Mouse (Mus musculus) spleen, adult 2 months (tissue): ENCODE results near the gene Pde11a. TPM values are rescaled to one million over a fixed set of nuclear protein-coding genes. Genes with fewer than 3 reads are reported as not detected.
"Not testable (repeated sequence)": the region's sequence is repeated elsewhere in the genome, so short reads cannot be mapped to it uniquely, and the experiment has no call there.

Experiments
- DNase-seq, 2 experiments: peaks; one replicate each; pipeline versions ENCODE4 v3.0.0 to v3.0.0-alpha.2; 2012 to 2021; ENCODE audit warnings: low spot score in 2 of 2, low read depth in 1 of 2
- H3K27ac ChIP-seq: fragments of 200-500 bp; 2 replicates; pipeline ENCODE4 v1.5.1; 2012; ENCODE audit warnings: low read length, inconsistent platforms; ENCODE audit not compliant: insufficient read depth
- H3K27me3 ChIP-seq: fragments of 200-500 bp; 2 replicates; pipeline ENCODE4 v1.6.1; 2012; ENCODE audit warnings: mild to moderate bottlenecking, moderate library complexity, low read length, inconsistent platforms; ENCODE audit not compliant: control insufficient read depth, insufficient read depth
- H3K36me3 ChIP-seq: fragments of 200-500 bp; 2 replicates; pipeline ENCODE4 v1.6.1; 2012; ENCODE audit warnings: mild to moderate bottlenecking, low read length, inconsistent platforms; ENCODE audit not compliant: control insufficient read depth, insufficient read depth
- H3K4me1 ChIP-seq: fragments of 200-500 bp; 2 replicates; pipeline ENCODE4 v1.6.1; 2011; ENCODE audit warnings: inconsistent platforms; ENCODE audit not compliant: control insufficient read depth, insufficient read depth, insufficient read length
- H3K4me3 ChIP-seq: fragments of 200-500 bp; 2 replicates; pipeline ENCODE4 v1.5.1; 2011; ENCODE audit warnings: mild to moderate bottlenecking, inconsistent platforms; ENCODE audit not compliant: insufficient read depth, insufficient read length; ENCODE audit errors: extremely low read depth
- CTCF ChIP-seq: fragments of 200-500 bp; IDR thresholded peaks from 2 replicates; pipeline ENCODE4 v1.5.1; 2011; ENCODE audit warnings: mild to moderate bottlenecking, inconsistent platforms; ENCODE audit not compliant: insufficient read depth, insufficient read length, insufficient replicate concordance; ENCODE audit errors: extremely low read depth
- POLR2A ChIP-seq: fragments of 200-500 bp; IDR thresholded peaks from 2 replicates; pipeline ENCODE4 v1.6.1; 2011; ENCODE audit warnings: low read depth, low read length, inconsistent platforms
- WGBS: fragments of 180-500 bp; shearing (Covaris S2); methylation state at CpG from one replicate; pipeline ENCODE4 v1.1.7; 2018; 5-methylcytosine and 5-hydroxymethylcytosine counted together
- polyA plus RNA-seq: library from polyadenylated mRNA; depleted of rRNA; stranded (reverse); fragments of >200 nt; gene quantifications from 2 replicates; pipeline ENCODE4 v1.2.3, GENCODE M21; 2012

The Pde11a gene
- polyA plus RNA-seq, 1 experiment, result 0.26 TPM

DNA sequence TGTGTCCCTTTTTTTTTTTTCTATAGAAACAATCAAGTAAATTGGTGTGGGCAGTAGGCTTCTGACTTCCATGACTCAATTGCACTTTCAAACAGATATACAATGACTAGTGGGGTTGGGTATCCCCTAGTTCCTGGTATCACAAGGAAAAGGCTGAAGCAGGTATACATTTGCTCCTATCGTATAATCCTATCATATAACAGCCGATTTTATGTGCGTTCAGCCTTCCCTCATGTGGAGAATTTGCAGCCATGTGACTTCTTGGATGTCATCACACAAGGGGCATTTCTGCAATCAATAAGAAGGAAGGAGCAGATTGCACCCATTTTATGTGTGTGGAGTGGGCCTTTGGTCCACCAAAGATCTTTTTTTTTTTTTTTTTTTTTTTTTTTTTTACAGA, 355.5 kb downstream of the Pde11a start:
- Histone ChIP-seq H3K4me3 (no peak overlapping the region), H3K36me3 (no peaks in the 10 kb centered on the region), H3K27ac (no peak overlapping the region), H3K4me1 (no peaks in the 10 kb centered on the region), H3K27me3 (no peaks in the 10 kb centered on the region)
- 95% methylated on average over 3 of the region's 3 CpGs for whole genome bisulfite sequencing
- TF ChIP-seq CTCF, result no peak
- TF ChIP-seq POLR2A, result no peak
- DNase-seq, result no peak

DNA sequence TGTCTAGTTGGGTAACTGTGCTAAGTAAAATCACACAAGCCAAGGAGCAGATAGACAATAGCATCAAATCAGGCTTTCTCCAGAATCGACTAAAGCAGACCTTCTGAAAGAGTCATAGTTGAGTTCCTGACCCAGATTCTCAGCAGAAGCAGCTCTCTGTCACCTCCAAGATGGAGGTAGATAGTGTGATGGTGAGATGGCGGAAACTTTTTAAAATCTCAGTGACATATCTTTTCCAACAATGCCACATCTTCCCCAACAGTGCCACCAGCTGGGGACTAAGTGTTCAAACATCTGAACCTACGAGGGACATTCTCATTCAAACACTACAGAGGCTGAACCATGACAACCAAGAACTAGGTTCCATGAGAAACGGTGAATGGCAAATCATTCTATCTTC, 355.9 kb downstream of the Pde11a start:
- H3K27me3 ChIP-seq, result no peaks in the 10 kb centered on the region
- H3K4me1 ChIP-seq, result no peaks in the 10 kb centered on the region
- H3K27ac ChIP-seq, result no peak overlapping the region
- 94% methylated on average over 4 of the region's 4 CpGs for WGBS
- H3K36me3 ChIP-seq, result no peaks in the 10 kb centered on the region
- no peak overlapping the region for H3K4me3 ChIP-seq
- no peak for TF ChIP-seq POLR2A
- TF ChIP-seq CTCF, result no peak
- DNase-seq, result no peak

DNA sequence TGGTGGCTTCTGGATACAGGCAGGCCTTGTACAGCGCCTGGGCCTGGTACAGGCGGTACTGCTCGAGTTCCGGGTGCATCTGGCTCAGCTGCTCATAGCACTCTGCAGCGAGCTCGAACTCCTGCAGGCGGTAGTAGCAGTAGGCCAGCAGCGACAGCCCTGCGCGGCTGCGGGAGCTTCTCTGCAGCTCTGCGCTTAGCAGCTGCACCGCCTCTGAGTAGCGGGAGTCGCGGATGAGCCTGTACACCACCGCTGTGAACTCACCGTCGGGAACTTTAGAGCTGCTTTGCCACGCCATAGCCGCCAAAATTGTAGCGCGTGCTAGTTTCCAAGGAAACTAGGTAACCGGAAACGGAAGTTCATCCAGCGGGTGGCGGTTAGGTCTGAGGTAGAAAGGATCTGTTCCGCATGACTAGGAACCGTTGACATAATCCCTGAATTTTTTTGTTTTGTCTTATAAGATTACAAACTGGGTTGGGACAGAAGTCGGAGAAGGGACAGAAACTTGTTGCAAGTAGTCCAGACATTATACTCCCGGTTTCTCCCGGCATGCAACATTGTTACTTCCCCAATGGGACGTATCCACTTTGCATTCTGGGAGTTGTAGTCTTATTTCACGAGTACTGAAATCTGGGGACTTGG, 357.0 kb downstream of the Pde11a start, which contains the start of gene Ttc30a1:
Gene Ttc30a1 (minus strand): TSS at position 528 of the 642 bp plus-strand sequence.
- not testable (repeated sequence) for H3K27me3 ChIP-seq
- H3K27ac ChIP-seq, result peak within 1 kb of the TSS; percentile 36; the same call in 1 of the 2 replicates
- 5% methylated on average over 32 of the region's 34 CpGs for WGBS

DNA sequence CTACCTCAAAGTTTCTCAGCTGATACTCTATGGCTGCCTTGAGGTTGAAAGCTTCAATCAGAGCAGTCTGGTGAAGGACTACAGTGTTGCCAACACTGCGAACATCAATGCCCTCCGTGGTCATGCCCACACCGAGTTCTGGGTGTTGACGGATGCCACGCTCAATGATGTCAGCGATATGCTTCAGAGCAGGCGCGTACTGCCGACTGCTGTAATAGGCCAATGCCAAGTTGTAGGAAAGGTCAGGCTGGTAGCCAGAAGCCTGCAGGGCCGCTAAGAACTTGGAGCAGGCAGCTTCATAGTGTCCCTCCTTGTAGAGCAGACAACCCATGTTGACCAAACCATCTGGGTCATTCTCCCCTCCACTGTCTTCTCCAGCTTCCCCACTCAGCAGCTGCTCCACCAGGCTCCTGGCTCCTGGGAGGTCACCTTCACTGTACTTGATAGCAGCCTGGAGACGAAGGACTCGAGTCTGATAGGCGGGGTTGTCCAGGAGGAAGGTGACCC, 357.6 kb downstream of the Pde11a start:
- 97% methylated on average over 13 of the region's 13 CpGs for WGBS
- H3K27me3 ChIP-seq, H3K36me3 ChIP-seq, DNase-seq, H3K27ac ChIP-seq, H3K4me1 ChIP-seq: not testable (repeated sequence)
- peak overlapping the region; percentile 86; the same call in 1 of the 2 replicates for H3K4me3 ChIP-seq

More for the DNA sequence above, 357.0 kb downstream of the Pde11a start, which contains the start of gene Ttc30a1:
- H3K4me1 ChIP-seq, H3K36me3 ChIP-seq: not testable (repeated sequence)
- peak; percentile 58 to 64 for DNase-seq
- peak within 1 kb of the TSS; percentile 86 for H3K4me3 ChIP-seq

DNA sequence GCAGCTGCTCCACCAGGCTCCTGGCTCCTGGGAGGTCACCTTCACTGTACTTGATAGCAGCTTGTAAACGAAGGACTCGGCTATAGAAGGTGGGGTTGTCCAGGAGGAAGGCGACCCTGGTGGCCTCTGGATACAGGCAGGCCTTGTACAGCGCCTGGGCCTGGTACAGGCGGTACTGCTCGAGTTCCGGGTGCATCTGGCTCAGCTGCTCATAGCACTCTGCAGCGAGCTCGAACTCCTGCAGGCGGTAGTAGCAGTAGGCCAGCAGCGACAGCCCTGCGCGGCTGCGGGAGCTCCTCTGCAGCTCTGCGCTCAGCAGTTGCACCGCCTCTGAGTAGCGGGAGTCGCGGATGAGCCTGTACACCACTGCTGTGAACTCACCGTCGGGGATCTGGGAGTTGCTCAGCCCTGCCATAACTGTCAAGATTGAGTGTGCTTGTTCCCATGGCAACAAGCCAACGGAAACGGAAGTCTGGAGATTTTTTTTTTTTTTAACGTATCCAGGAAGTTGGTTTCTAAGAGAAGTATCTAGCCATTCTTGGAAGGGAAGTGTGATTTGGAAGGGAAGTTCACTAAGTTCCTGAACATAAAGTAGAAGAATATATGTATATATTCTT, 360.7 kb downstream of the Pde11a start, which contains the start of gene Ttc30a2:
Gene Ttc30a2 (minus strand): TSS at position 419 of the 617 bp plus-strand sequence.
- DNase-seq, H3K4me1 ChIP-seq, H3K4me3 ChIP-seq, H3K36me3 ChIP-seq, H3K27ac ChIP-seq, H3K27me3 ChIP-seq: not testable (repeated sequence)
- 63% methylated on average over 22 of the region's 24 CpGs for WGBS

DNA sequence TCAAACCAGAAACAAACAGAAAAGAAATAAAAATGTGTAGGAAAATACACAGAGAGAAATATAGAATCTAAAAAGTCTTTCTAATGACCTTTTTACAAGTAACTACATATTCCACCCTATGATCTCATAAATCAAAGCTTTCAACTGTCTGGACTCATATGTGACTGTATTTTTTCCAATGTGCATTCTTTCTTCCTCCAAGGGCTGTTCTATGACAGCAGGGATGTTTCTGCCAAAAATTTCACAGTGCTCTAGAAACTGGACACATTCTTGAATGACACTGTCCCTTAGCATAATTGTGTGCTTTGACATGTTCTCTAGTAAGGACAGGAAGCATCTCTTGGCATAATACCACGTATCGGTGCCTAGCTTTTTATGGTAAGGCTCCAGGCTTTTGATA, 362.5 kb downstream of the Pde11a start:
- H3K27ac ChIP-seq, H3K4me3 ChIP-seq, H3K4me1 ChIP-seq, H3K36me3 ChIP-seq, DNase-seq, H3K27me3 ChIP-seq: not testable (repeated sequence)
- WGBS, result 82% methylated on average over 2 of the region's 2 CpGs

DNA sequence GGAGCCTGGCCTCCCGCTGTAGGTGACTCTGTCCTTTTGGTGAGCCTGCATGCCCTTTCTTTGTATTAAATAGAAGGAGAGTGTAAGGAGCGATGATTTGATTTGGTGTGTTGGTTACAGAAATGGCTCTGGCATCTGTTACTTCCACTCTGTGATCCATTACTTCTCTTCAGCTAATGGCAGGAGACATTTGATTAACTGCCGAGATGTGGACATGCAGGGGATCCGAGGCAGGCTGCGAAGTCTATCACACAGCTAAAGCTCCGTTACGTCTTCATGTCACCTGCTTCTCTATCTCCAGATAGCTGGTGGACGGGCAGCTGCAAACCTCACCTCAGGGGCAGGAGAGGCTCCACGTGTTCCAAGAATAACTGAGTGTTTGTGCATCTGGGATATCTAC, 364.4 kb downstream of the Pde11a start:
- TF ChIP-seq CTCF (no peak), POLR2A (no peak)
- Histone ChIP-seq H3K27ac (no peak overlapping the region), H3K4me1 (no peaks in the 10 kb centered on the region), H3K36me3 (no peaks in the 10 kb centered on the region), H3K4me3 (no peak overlapping the region), H3K27me3 (no peaks in the 10 kb centered on the region)
- 90% methylated on average over 9 of the region's 9 CpGs for WGBS
- DNase-seq, result no peak
